Mouse (Mus musculus): Measurements from ENCODE around the gene Herpud2.
"Not testable (repeated sequence)": the region's sequence is repeated elsewhere in the genome, so short reads cannot be mapped to it uniquely, and the experiment has no call there.

The Herpud2 gene

GRCm38 (mm10) chr9:25143950-25144349, 7.7 kb downstream of the Herpud2 start:
- DNase-seq: no peak

DNA sequence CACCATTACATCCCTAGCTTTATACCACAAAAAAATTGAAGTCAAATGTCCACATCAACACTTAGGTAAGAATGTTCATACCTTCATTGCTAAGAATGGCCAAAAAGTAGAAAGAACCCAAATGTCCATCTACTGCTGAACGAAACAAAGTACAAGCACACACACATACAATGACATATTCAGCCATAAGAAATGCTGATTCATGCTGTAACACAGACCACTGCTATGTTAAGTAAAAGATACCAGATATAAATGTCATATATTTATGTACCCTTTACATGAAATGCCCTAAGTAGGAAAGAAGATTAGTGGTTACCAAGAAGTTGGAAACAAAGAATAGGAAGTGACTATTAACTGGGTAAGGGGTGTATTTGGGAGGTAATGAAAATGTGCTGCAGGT, 8.6 kb downstream of the Herpud2 start:
- no peak for DNase-seq

DNA sequence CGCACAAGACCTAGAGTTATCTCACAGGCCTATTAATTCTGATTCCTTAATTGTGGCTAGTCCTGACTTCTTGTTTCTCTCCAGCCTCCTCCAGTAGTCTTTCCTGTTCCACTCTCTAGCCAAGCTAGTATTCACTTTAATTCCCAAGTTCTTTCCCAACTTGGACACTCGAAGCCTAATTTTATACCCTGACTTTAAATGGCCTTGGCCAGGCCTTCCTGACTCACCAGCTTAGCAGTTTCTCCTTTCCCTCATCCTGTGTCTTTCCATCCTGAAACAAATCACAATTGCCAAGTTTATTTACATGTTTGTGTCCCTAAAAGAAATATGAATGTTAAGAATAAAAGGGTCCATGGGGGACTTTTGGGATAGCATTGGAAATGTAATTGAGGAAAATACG, 9.6 kb downstream of the Herpud2 start:
- DNase-seq: no peak

- DNase-seq: peak; percentile 44
These were observed 11.3 kb downstream of the Herpud2 start for GRCm38 (mm10) chr9:25140330-25140729.

- DNase-seq: no peak
These were observed 12.7 kb downstream of the Herpud2 start for GRCm38 (mm10) chr9:25138900-25139299.

DNA sequence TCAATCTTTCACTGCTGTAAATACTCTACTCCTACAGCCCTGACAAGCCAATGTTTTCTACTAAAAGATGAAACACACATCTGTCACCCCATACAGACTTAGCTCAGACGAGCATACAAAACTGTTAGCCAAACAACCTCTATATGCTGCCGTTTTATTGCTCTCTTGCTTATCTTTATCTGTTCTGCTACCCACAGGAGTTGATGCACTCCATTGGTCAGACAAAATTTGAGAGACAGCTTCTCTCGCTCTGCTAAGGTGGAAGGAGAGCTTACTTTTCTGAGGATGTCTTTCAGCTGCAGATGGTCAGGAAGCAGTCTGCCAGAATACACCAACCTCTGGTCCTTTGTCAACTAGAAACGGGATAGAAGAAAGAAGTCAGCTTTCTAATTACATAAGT, 18.7 kb downstream of the Herpud2 start:
- no peak for DNase-seq

DNA sequence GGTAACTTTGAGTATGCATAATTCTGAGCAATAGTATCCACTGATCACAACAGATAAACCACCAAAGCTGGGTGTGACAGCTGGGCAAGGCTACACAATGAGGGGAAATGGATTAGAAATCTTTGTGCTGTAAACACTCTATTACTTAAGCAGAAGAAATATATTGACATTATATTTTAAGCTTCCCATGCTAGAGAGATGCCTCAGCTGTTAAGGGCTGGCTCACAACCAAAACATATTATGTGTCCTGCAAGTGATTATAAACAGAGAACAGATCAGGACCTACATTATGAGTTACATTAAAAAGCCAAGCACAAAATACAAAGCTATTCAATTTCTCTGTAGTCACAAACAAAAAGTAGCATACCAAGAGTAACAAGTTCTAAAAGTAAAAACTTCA, 19.4 kb downstream of the Herpud2 start:
- DNase-seq: no peak

DNA sequence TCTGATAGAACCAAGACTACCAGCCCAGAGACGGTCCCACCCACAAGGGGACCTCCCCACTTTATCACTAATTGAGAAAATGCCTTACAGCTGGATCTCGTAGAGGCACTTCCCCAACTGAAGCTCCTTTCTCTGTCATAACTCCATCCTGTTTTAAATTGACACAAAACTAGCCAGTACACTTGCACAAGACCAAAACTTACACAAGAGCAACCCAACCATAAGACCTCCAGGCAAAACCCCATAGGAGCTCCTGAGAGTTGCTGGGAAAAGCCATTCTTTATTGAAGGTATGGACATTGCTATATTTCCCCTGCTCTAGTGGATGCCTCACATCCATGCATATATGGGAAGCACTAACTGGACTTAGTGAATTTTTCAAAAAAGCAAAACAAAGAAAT, 27.6 kb downstream of the Herpud2 start:
- DNase-seq: no peak

DNA sequence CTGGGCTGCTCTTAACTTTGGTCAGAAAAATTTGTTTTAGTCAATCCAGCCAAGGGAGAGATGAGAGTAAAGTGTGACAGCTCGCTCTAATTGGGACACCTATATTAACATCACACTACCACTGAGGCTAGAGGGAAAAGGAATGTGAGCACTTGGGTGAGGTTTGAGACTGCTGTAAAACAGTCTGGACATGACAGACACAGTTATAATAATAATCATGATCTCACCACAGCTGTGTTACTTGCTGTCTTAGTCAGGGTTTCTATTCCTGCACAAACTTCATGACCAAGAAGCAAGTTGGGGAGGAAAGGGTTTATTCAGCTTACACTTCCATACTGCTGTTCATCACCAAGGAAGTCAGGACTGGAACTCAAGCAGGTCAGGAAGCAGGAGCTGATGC, 28.0 kb downstream of the Herpud2 start:
- not testable (repeated sequence) for DNase-seq

- DNase-seq: peak; percentile 5
These were observed 47.0 kb downstream of the Herpud2 start for GRCm38 (mm10) chr9:25104638-25105037.

DNA sequence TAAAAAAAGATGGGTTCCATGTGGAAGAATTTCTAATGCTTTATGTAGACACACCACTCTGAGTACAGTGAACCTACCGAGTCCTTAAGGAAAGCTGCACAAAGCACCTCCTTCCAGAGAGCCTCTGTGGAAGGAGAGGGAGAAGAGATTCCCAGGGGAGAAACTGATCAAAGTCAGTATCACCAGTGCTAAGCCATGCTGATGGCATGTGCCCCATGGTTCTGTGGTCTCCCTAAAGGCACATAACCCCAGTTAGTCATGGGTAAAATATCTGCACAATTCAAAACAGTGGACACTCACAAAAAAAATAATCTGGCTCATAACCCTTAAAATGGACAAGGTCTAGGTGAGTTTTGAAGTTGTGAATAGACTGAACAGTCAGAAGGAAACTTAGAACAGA, 48.7 kb downstream of the Herpud2 start:
- no peak for DNase-seq

GRCm38 (mm10) chr9:25090853-25091252, 60.8 kb downstream of the Herpud2 start:
- DNase-seq: no peak

DNA sequence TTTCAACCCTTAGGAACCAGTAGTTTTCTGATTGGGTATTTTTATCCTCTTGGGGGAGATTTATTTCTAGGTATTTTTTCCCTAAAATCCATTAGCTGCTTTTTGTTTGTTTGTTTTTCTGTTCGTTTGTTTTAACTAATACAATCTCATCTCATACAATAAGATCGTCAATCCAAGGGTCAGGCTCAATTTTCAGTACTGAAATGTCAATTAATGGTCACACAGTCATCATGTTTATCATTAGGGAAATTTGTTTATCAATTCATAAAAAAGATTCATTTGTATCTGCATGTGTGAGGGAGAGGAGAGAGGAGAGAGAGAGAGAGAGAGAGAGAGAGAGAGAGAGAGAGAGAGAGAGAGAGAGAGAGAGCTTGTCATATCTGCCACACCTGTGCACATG, 62.5 kb downstream of the Herpud2 start, which contains the start of gene Gm10181:
Gene Gm10181, plus strand, starts transcription at position 301 of the 400 bp plus-strand sequence.
- DNase-seq: no peak

DNA sequence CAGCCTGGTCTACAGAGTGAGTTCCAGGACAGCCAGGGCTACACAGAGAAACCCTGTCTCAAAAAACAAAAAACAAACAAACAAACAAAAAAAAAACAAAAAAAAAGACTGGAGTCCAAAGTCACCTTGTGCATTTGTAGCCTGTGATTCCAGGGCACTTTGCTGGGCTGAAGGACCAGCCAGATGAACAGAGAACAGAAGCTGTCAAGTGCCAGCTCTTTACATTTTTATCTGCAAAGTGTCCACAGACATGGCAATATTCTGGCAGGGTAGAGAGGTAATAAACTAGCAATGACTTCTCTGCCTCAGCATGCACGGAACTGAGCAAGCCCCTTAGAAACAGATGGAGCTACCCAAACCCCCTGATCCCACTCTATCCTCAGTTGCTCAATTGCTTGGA, 75.1 kb downstream of the Herpud2 start:
- no peak for DNase-seq

GRCm38 (mm10) chr9:25075977-25076376, 75.6 kb downstream of the Herpud2 start:
- no peak for DNase-seq

DNA sequence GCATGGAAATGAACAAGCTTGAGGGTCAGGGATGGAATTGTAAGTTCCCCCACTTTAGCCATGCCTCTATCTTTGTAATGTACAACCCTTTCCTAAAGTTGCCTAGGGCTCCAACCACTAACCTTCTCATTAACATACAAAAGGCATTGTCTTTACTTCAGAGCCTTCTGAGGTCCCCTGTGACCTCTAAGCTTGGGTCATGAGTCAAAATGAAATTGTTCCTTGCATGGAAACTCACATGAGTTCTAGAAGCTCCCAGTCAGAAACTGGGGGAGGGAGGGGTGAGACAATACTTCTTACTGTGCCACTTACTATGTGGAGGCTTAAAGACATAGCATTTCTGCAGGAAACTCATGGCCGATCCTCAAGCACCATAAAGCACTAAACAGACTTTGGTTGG, 79.0 kb downstream of the Herpud2 start:
- DNase-seq: no peak

DNA sequence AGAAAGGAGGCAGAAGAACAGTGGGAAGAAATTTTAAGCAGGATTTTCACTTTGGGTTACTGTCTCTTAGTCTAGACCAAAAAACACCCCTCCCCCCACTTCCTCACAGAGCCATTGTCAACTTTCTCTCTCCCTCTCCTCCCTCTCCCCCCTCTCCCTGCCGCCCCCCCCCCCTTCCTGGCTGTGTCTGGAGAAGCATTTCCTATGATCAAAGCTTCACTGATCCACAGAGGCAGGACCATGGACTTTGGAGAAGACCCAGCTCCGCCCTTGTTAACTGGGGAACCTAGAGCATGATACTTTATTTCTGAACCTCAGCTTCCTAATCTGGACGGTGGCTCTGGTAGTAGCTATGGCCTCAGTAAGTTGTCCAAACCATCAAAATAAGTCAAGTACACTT, 92.9 kb downstream of the Herpud2 start:
- DNase-seq: no peak

Data from kidney, adult 11 months (tissue).